Mouse (Mus musculus) myocyte (in vitro differentiated cells): ENCODE results near the gene Nptxr. TPM values are rescaled to one million over a fixed set of nuclear protein-coding genes. Genes with fewer than 3 reads are reported as not detected.

Source experiments
- H3K27me3 ChIP-seq: one replicate; pipeline ENCODE4 v1.6.1; 2011; ENCODE audit not compliant: control insufficient read depth, insufficient read depth, insufficient read length
- H3K36me3 ChIP-seq: one replicate; pipeline ENCODE4 v1.6.1; 2011; ENCODE audit not compliant: control insufficient read depth, insufficient read depth
- H3K4me2 ChIP-seq: one replicate; pipeline ENCODE4 v1.6.1; 2011; ENCODE audit warnings: low read depth, control low read depth
- H3K4me3 ChIP-seq: one replicate; pipeline ENCODE4 v1.5.1; 2011; ENCODE audit warnings: mild to moderate bottlenecking, control low read depth, moderate library complexity
- H3K79me2 ChIP-seq: one replicate; pipeline ENCODE4 v1.6.1; 2011; ENCODE audit not compliant: control insufficient read depth, insufficient read depth
- H3ac ChIP-seq: one replicate; pipeline ENCODE4 v1.6.1; 2011; ENCODE audit not compliant: control insufficient read depth, insufficient read length
- CEBPB ChIP-seq: IDR thresholded peaks from 2 replicates; pipeline ENCODE4 v1.6.1; 2011; ENCODE audit warnings: mild to moderate bottlenecking, moderate library complexity; ENCODE audit not compliant: poor library complexity, insufficient read depth, severe bottlenecking
- E2F4 ChIP-seq: IDR thresholded peaks from one replicate; pipeline ENCODE4 v1.6.1; 2011; ENCODE audit warnings: mild to moderate bottlenecking, control low read depth, moderate library complexity; ENCODE audit not compliant: insufficient read depth
- MAX ChIP-seq: IDR thresholded peaks from one replicate; pipeline ENCODE4 v1.6.1; 2011; ENCODE audit warnings: low read depth, mild to moderate bottlenecking, control low read depth
- MYOD1 ChIP-seq, 3 experiments: IDR thresholded peaks; one replicate each; pipeline ENCODE4 v1.6.1; 2011; ENCODE audit warnings: control low read depth in 2 of 3, low read depth in 2 of 3, mild to moderate bottlenecking in 2 of 3, moderate library complexity in 1 of 3; ENCODE audit not compliant: insufficient read length in 2 of 3, control insufficient read depth in 1 of 3
- MYOG ChIP-seq, 3 experiments: IDR thresholded peaks; one replicate each; pipeline ENCODE4 v1.6.1; 2011; ENCODE audit warnings: control low read depth in 2 of 3, low read depth in 2 of 3, mild to moderate bottlenecking in 2 of 3; ENCODE audit not compliant: insufficient read length in 2 of 3, control insufficient read depth in 1 of 3, insufficient read depth in 1 of 3
- POLR2A ChIP-seq: IDR thresholded peaks from one replicate; pipeline ENCODE4 v1.6.1; 2011; ENCODE audit warnings: low read depth, mild to moderate bottlenecking, control low read depth, moderate library complexity; ENCODE audit not compliant: insufficient read length
- POLR2AphosphoS2 ChIP-seq: IDR thresholded peaks from one replicate; pipeline ENCODE4 v1.6.1; 2011; ENCODE audit warnings: low read depth, control low read depth; ENCODE audit not compliant: insufficient read length
- REST ChIP-seq: IDR thresholded peaks from one replicate; pipeline ENCODE4 v1.6.1; 2011; ENCODE audit warnings: mild to moderate bottlenecking, control low read depth, moderate library complexity; ENCODE audit not compliant: insufficient read depth, insufficient read length
- SRF ChIP-seq: IDR thresholded peaks from one replicate; pipeline ENCODE4 v1.6.1; 2011; ENCODE audit warnings: low read depth; ENCODE audit not compliant: control insufficient read depth, insufficient read length
- TCF12 ChIP-seq: IDR thresholded peaks from one replicate; pipeline ENCODE4 v1.6.1; 2011; ENCODE audit warnings: mild to moderate bottlenecking, control low read depth; ENCODE audit not compliant: poor library complexity, insufficient read depth, severe bottlenecking
- TCF3 ChIP-seq: IDR thresholded peaks from one replicate; pipeline ENCODE4 v1.6.1; 2011; ENCODE audit warnings: low read depth, control low read depth; ENCODE audit not compliant: insufficient read length
- USF1 ChIP-seq: IDR thresholded peaks from one replicate; pipeline ENCODE4 v1.6.1; 2011; ENCODE audit warnings: low read depth, mild to moderate bottlenecking, control low read depth, moderate library complexity
- polyA plus RNA-seq: library from polyadenylated mRNA; unstranded; fragments of >200 nt; fragmentation: generic; extraction: Trizol; gene quantifications from one replicate; pipeline ENCODE4 v1.2.1, GENCODE M21; 2012; ENCODE audit warnings: missing spikeins

Nptxr gene
- polyA plus RNA-seq, 1 experiment: 14.3 TPM

- peak overlapping the region; percentile 41 for H3K4me2 ChIP-seq
- no peak for TF ChIP-seq E2F4
- no peak for TF ChIP-seq SRF
- TF ChIP-seq MAX: no peak
- TF ChIP-seq TCF12: no peak
- no peak for TF ChIP-seq USF1
- no peak for TF ChIP-seq REST
- no peak for TF ChIP-seq TCF3
- no peak for TF ChIP-seq CEBPB
- no peak for TF ChIP-seq MYOD1 (IDR thresholded peaks at IDR 0.05; ENCODE audit: control insufficient read depth in 1 of 3, insufficient read length in 2 of 3, low read depth in 2 of 3)
- no peak for TF ChIP-seq POLR2AphosphoS2
- no peak for TF ChIP-seq POLR2A
- TF ChIP-seq MYOG (IDR thresholded peaks at IDR 0.05; ENCODE audit: control insufficient read depth in 1 of 3, insufficient read depth in 1 of 3, insufficient read length in 2 of 3, low read depth in 2 of 3): no peak
- no peaks in the 10 kb centered on the region for H3K27me3 ChIP-seq
- H3K79me2 ChIP-seq: peaks cover 4% of the 10 kb centered on the region
- no peak overlapping the region for H3ac ChIP-seq
- H3K36me3 ChIP-seq: peaks cover 6% of the 10 kb centered on the region
- no peak overlapping the region for H3K4me3 ChIP-seq
Measured at GRCm38 (mm10) chr15:79763601-79764246, 40.8 kb downstream of the Nptxr start.

GRCm38 (mm10) chr15:79763001-79763400 lies 41.6 kb downstream of the Nptxr start:
- Histone ChIP-seq H3K36me3 (peaks cover 6% of the 10 kb centered on the region), H3K79me2 (no peaks in the 10 kb centered on the region), H3K4me2 (no peak overlapping the region), H3ac (no peak overlapping the region), H3K27me3 (no peaks in the 10 kb centered on the region), H3K4me3 (no peak overlapping the region)
- TF ChIP-seq POLR2AphosphoS2 (no peak), E2F4 (no peak), MYOD1 (IDR thresholded peaks at IDR 0.05; ENCODE audit: control insufficient read depth in 1 of 3, insufficient read length in 2 of 3, low read depth in 2 of 3) (no peak), MAX (no peak), POLR2A (no peak), TCF12 (no peak), CEBPB (no peak), USF1 (no peak), SRF (no peak), TCF3 (no peak), REST (no peak), MYOG (IDR thresholded peaks at IDR 0.05; ENCODE audit: control insufficient read depth in 1 of 3, insufficient read depth in 1 of 3, insufficient read length in 2 of 3, low read depth in 2 of 3) (no peak)

- TF ChIP-seq MYOD1 (IDR thresholded peaks at IDR 0.05; ENCODE audit: control insufficient read depth in 1 of 3, insufficient read length in 2 of 3, low read depth in 2 of 3) (peak in 1 of 3 experiments; percentile 9), USF1 (no peak), MYOG (IDR thresholded peaks at IDR 0.05; ENCODE audit: control insufficient read depth in 1 of 3, insufficient read depth in 1 of 3, insufficient read length in 2 of 3, low read depth in 2 of 3) (no peak), REST (no peak), TCF12 (no peak)
- H3K36me3 ChIP-seq: peaks cover 6% of the 10 kb centered on the region
- H3ac ChIP-seq: no peak overlapping the region
- H3K4me3 ChIP-seq: no peak overlapping the region
- no peaks in the 10 kb centered on the region for H3K79me2 ChIP-seq
- no peaks in the 10 kb centered on the region for H3K27me3 ChIP-seq
- H3K4me2 ChIP-seq: no peak overlapping the region
Measured at GRCm38 (mm10) chr15:79760956-79761355, 43.6 kb downstream of the Nptxr start.

- Histone ChIP-seq H3K79me2 (no peaks in the 10 kb centered on the region), H3ac (no peak overlapping the region), H3K4me3 (no peak overlapping the region), H3K4me2 (peak overlapping the region; percentile 14), H3K27me3 (no peaks in the 10 kb centered on the region), H3K36me3 (no peaks in the 10 kb centered on the region)
- TF ChIP-seq MAX (no peak), CEBPB (no peak), REST (no peak), TCF12 (no peak), POLR2A (no peak), MYOG (IDR thresholded peaks at IDR 0.05; ENCODE audit: control insufficient read depth in 1 of 3, insufficient read depth in 1 of 3, insufficient read length in 2 of 3, low read depth in 2 of 3) (no peak), SRF (no peak), TCF3 (no peak), POLR2AphosphoS2 (no peak), MYOD1 (IDR thresholded peaks at IDR 0.05; ENCODE audit: control insufficient read depth in 1 of 3, insufficient read length in 2 of 3, low read depth in 2 of 3) (no peak), E2F4 (no peak), USF1 (no peak)
Measured at GRCm38 (mm10) chr15:79757118-79757517, 47.4 kb downstream of the Nptxr start.
